Mouse (Mus musculus): ENCODE results near the gene Chpf. TPM values are rescaled to one million over a fixed set of nuclear protein-coding genes. Genes with fewer than 3 reads are reported as not detected.

The Chpf gene
- polyA plus RNA-seq (2014; fragmentation: Nextera tagmentation; extraction: Ambion mirVana) = 36.7 and 42.8 TPM in 2 replicates

DNA sequence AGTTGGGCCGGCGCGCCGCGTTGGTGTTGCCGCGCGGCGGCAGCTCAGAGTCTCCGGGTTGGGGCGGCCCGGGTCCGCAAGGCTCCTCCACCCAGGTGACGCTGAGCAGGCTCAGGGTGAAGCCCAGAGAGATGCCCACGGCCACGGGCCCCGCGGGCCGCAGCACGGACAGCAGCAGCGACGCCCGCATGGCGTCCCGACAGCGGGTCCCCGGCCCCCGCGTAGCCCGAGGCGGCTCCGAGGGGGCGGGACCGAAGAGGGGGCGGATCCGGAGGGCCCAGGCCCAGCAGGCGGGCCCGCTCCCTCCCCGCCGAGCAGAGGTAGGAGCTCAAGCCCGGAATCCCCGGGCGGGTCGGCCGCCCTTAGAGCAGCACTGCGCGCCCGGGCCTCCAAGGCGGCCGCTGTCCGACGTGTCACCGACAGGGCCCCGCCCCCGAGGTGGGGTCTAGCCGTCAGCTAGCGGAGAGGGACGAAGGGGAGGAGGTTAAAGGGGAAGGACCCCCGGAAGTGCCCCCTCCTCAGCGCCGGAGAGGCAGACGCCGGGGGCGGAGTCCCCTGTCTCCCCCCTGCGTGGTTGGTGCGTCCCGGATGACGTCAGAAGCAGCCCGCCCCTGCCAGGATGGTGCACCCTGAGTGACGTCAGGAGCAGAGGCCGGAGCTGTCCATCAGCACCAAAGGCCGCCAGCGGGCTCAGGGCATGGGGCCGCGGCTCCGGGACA is at the start of gene Chpf, which contains the start of gene Tmem198:
Chpf (minus strand) TSS at position 392 of the 719 bp plus-strand sequence.
Tmem198 (plus strand) TSS at position 617 of the 719 bp plus-strand sequence.
- Histone ChIP-seq H3K27ac (ENCODE audit: low read depth) (peak within 1 kb of the TSS; percentile 69), H3K4me1 (replicated peaks; ENCODE audit: control insufficient read depth, insufficient read depth, low read length) (peaks cover 15% of the 10 kb centered on the region; the same call in 1 of the 2 replicates), H3K27me3 (replicated peaks; ENCODE audit: control insufficient read depth, insufficient read depth, low read length) (peaks cover 37% of the 10 kb centered on the region), H3K9ac (ENCODE audit: low read length) (peak within 1 kb of the TSS; percentile 64), H3K4me2 (ENCODE audit: low read length) (peak within 1 kb of the TSS; percentile 70), H3K36me3 (ENCODE audit: control insufficient read depth, insufficient read depth, low read length) (peaks cover 28% of the 10 kb centered on the region), H3K9me3 (ENCODE audit: control insufficient read depth, low read length) (no peaks in the 10 kb centered on the region), H3K4me3 (ENCODE audit: low read depth, low read length) (peak within 1 kb of the TSS; percentile 73)
- DNase-seq (ENCODE audit: low spot score) (peak; percentile 99), ATAC-seq (replicated peaks; ENCODE audit: low FRiP score, low TSS enrichment, low read depth) (peak; percentile 93)
- under 1% methylated on average over 72 of the region's 76 CpGs for WGBS

DNA sequence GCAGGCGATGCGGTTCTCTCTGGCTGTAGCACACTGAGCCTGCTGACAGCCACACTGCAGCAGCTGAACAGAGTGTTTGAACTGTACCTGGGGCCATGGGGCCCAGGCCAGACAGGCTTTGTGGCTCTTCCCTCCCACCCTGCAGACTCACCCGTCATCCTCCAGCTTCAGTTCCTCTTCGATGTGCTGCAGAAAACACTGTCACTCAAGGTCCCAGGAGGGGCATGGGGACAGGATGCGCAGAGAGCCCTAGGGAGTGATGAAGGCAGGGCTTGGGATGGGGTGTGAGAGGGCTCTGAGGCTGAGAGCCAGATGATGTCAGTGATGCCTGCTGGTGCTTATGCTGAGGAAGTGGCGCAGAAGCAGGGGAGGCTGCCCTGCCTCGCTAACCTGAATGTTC is 45.6 kb upstream of the Chpf start:
- no peak overlapping the region for H3K27ac ChIP-seq (ENCODE audit: low read depth)
- H3K27me3 ChIP-seq (replicated peaks; ENCODE audit: control insufficient read depth, insufficient read depth, low read length) = no peaks in the 10 kb centered on the region
- WGBS = 85% methylated on average over 7 of the region's 7 CpGs
- H3K4me3 ChIP-seq (ENCODE audit: low read depth, low read length) = no peak overlapping the region
- H3K9ac ChIP-seq (ENCODE audit: low read length) = no peak overlapping the region
- H3K4me1 ChIP-seq (replicated peaks; ENCODE audit: control insufficient read depth, insufficient read depth, low read length) = peaks cover 18% of the 10 kb centered on the region
- H3K36me3 ChIP-seq (ENCODE audit: control insufficient read depth, insufficient read depth, low read length) = peaks cover 42% of the 10 kb centered on the region
- DNase-seq (ENCODE audit: low spot score) = no peak
- H3K4me2 ChIP-seq (ENCODE audit: low read length) = no peak overlapping the region
- no peaks in the 10 kb centered on the region for H3K9me3 ChIP-seq (ENCODE audit: control insufficient read depth, low read length)
- no peak for ATAC-seq (replicated peaks; ENCODE audit: low FRiP score, low TSS enrichment, low read depth)

DNA sequence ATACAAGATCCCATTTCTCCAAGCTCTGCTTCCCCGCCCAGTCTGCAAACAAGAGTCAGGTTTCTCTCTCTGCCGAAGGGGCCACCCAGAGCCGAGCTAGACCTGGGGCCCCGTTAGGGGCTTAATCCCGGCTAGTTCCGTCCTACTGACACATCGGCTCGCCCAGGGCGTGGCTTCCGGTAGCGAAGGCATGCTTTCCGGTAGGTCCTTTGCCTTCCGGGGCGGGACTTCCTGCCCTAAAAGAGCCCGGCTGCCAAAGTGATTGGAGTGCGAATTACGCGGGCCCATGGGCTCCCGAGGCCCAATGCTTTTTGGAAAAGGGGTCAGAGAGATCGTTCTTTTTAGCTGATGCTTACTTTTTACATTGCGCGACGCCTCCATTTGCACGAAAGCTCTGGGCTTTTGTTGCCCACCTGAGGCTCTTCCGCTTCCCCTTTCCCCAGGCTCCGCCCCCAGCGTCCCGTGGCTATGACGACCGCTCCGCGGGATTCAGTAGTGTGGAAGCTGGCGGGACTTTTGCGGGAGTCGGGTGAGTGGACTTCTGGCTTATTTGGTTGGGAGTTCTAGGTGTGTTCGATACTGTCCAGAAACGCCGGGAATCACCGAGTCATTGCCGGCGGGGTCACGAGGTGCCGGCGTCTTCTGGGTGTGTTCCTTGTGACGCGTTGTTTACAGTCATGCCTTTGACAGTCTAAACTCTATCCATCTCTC is 42.4 kb upstream of the Chpf start, which contains the start of gene Stk11ip:
Stk11ip (plus strand) TSS at position 209 of the 711 bp plus-strand sequence.
- H3K36me3 ChIP-seq (ENCODE audit: control insufficient read depth, insufficient read depth, low read length) = peaks cover 13% of the 10 kb centered on the region
- H3K9ac ChIP-seq (ENCODE audit: low read length) = peak within 1 kb of the TSS; percentile 51
- peaks cover 28% of the 10 kb centered on the region for H3K4me1 ChIP-seq (replicated peaks; ENCODE audit: control insufficient read depth, insufficient read depth, low read length)
- peak within 1 kb of the TSS; percentile 98 for H3K27ac ChIP-seq (ENCODE audit: low read depth)
- peak within 1 kb of the TSS; percentile 94 for H3K4me2 ChIP-seq (ENCODE audit: low read length)
- no peaks in the 10 kb centered on the region for H3K9me3 ChIP-seq (ENCODE audit: control insufficient read depth, low read length)
- WGBS = under 1% methylated on average over 46 of the region's 46 CpGs
- DNase-seq (ENCODE audit: low spot score) (peak; percentile 97), ATAC-seq (replicated peaks; ENCODE audit: low FRiP score, low TSS enrichment, low read depth) (peak; percentile 97)
- H3K27me3 ChIP-seq (replicated peaks; ENCODE audit: control insufficient read depth, insufficient read depth, low read length) = no peaks in the 10 kb centered on the region
- peak within 1 kb of the TSS; percentile 72 for H3K4me3 ChIP-seq (ENCODE audit: low read depth, low read length)

DNA sequence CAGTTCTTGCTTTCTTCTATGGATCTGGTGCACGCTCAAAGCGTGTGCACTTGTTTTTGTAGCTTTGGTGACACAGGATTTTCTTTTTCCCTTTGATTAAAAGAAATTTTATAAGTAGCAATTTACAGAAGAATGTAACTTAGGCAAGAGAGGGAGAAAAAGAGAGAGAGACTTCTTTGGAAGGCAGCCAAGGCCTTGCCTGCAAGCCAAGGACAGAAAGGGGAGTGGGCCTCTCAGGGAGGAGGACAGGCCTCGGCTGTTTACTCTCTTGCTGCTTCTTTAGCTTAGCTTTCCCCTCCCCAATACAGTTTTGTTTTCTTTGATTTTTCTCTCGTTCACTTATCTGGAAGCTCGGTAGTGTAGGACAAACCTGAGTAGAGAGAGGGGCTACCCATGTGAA is 40.5 kb upstream of the Chpf start:
- Histone ChIP-seq H3K27ac (ENCODE audit: low read depth) (peak overlapping the region; percentile 98), H3K27me3 (replicated peaks; ENCODE audit: control insufficient read depth, insufficient read depth, low read length) (no peaks in the 10 kb centered on the region), H3K4me3 (ENCODE audit: low read depth, low read length) (no peak overlapping the region), H3K9me3 (ENCODE audit: control insufficient read depth, low read length) (no peaks in the 10 kb centered on the region), H3K36me3 (ENCODE audit: control insufficient read depth, insufficient read depth, low read length) (no peaks in the 10 kb centered on the region), H3K4me1 (replicated peaks; ENCODE audit: control insufficient read depth, insufficient read depth, low read length) (peaks cover 31% of the 10 kb centered on the region), H3K9ac (ENCODE audit: low read length) (no peak overlapping the region), H3K4me2 (ENCODE audit: low read length) (0 out of 2 replicates have a peak overlapping the region, but pooled peaks have one; percentile 7)
- 40% methylated on average over 5 of the region's 5 CpGs for WGBS
- ATAC-seq (replicated peaks; ENCODE audit: low FRiP score, low TSS enrichment, low read depth) (no peak), DNase-seq (ENCODE audit: low spot score) (no peak)

DNA sequence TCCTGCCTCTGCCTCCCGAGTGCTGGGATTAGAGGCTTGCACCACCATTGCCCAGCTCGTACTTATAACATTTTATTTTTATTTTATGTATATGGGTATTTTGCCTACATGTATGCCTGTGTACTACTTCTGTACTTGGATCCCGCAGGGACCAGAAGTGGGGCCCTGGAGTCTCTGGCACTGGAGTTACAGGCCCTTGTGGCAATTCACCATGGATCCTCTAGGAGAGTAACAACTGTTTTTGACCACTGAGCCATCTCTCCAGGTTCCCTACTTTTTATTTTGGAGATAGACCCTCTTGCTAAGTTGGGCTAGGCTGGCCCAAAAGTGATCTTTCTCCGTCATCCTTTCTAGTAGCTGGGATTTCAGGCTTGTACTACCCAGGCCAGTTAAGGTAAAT is 39.3 kb upstream of the Chpf start:
- Histone ChIP-seq H3K27ac (ENCODE audit: low read depth) (peak overlapping the region; percentile 75), H3K4me2 (ENCODE audit: low read length) (no peak overlapping the region), H3K27me3 (replicated peaks; ENCODE audit: control insufficient read depth, insufficient read depth, low read length) (no peaks in the 10 kb centered on the region), H3K36me3 (ENCODE audit: control insufficient read depth, insufficient read depth, low read length) (no peaks in the 10 kb centered on the region), H3K4me3 (ENCODE audit: low read depth, low read length) (no peak overlapping the region), H3K9ac (ENCODE audit: low read length) (no peak overlapping the region), H3K4me1 (replicated peaks; ENCODE audit: control insufficient read depth, insufficient read depth, low read length) (peaks cover 31% of the 10 kb centered on the region), H3K9me3 (ENCODE audit: control insufficient read depth, low read length) (no peaks in the 10 kb centered on the region)
- DNase-seq (ENCODE audit: low spot score) = no peak
- WGBS = 96% methylated on average over 4 of the region's 4 CpGs
- no peak for ATAC-seq (replicated peaks; ENCODE audit: low FRiP score, low TSS enrichment, low read depth)

DNA sequence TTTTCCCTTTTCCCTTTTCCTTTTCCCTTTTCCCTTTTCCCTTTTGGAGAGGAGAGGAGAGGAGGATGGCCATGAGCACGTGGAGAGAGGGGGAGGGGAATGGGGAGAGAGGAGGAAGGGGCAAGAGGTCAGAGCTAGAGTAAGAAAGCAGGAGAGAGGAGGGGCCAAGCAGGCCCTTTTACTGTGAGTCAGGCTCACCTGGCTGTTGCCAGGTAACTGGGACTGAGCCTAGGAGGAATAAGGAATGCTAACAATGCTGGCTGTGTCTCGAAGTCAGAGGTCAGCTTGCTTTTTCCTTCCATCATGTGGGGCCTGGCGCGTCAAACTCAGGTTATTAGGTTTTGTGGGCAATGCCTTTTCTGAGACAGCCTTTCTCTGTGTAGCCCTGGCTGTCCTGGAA is 38.9 kb upstream of the Chpf start:
- H3K4me3 ChIP-seq (ENCODE audit: low read depth, low read length) = no peak overlapping the region
- no peaks in the 10 kb centered on the region for H3K27me3 ChIP-seq (replicated peaks; ENCODE audit: control insufficient read depth, insufficient read depth, low read length)
- H3K4me2 ChIP-seq (ENCODE audit: low read length) = no peak overlapping the region
- H3K27ac ChIP-seq (ENCODE audit: low read depth) = peak overlapping the region; percentile 75
- H3K4me1 ChIP-seq (replicated peaks; ENCODE audit: control insufficient read depth, insufficient read depth, low read length) = peaks cover 31% of the 10 kb centered on the region
- no peaks in the 10 kb centered on the region for H3K9me3 ChIP-seq (ENCODE audit: control insufficient read depth, low read length)
- no peak overlapping the region for H3K9ac ChIP-seq (ENCODE audit: low read length)
- no peak for ATAC-seq (replicated peaks; ENCODE audit: low FRiP score, low TSS enrichment, low read depth)
- no peaks in the 10 kb centered on the region for H3K36me3 ChIP-seq (ENCODE audit: control insufficient read depth, insufficient read depth, low read length)
- DNase-seq (ENCODE audit: low spot score) = no peak
- 47% methylated on average over 3 of the region's 4 CpGs for WGBS

DNA sequence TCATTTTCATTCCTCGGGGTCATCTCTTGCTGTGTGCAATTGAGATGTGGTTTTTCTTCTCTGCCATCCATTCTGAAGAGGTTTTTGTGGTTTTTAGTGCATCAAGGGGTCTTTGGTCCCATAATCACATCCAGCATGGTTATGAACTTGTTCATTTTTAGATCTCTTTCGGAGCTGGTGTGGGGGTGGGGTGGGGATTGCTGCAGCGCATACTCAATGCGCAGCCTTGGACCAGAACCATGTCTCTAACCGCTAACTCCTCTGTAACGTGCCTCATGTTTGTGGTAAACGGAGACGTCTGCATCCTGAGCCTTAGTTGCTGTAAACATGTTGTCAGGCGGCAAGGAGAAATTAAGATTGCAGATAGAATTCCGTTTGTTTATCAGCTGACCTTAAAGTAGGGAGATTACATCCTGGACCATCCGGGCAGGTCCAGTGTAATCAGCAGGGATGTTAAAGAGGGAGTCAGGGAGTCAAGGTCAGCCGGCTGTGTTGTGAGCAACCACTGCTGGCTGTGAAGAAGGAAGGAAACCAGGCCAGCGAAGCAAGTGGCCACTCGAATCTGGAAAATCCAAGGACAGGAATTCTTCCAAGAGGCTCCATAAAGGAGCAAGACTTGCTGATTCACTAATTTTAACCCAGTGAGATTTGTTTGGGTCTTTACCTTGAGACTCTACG is 37.7 kb upstream of the Chpf start:
- H3K4me3 ChIP-seq (ENCODE audit: low read depth, low read length) = no peak overlapping the region
- H3K36me3 ChIP-seq (ENCODE audit: control insufficient read depth, insufficient read depth, low read length) = no peaks in the 10 kb centered on the region
- no peaks in the 10 kb centered on the region for H3K27me3 ChIP-seq (replicated peaks; ENCODE audit: control insufficient read depth, insufficient read depth, low read length)
- H3K4me1 ChIP-seq (replicated peaks; ENCODE audit: control insufficient read depth, insufficient read depth, low read length) = peaks cover 26% of the 10 kb centered on the region
- H3K9me3 ChIP-seq (ENCODE audit: control insufficient read depth, low read length) = no peaks in the 10 kb centered on the region
- ATAC-seq (replicated peaks; ENCODE audit: low FRiP score, low TSS enrichment, low read depth) (no peak), DNase-seq (ENCODE audit: low spot score) (no peak)
- WGBS = 67% methylated on average over 15 of the region's 15 CpGs
- no peak overlapping the region for H3K9ac ChIP-seq (ENCODE audit: low read length)
- H3K27ac ChIP-seq (ENCODE audit: low read depth) = no peak overlapping the region
- H3K4me2 ChIP-seq (ENCODE audit: low read length) = no peak overlapping the region

DNA sequence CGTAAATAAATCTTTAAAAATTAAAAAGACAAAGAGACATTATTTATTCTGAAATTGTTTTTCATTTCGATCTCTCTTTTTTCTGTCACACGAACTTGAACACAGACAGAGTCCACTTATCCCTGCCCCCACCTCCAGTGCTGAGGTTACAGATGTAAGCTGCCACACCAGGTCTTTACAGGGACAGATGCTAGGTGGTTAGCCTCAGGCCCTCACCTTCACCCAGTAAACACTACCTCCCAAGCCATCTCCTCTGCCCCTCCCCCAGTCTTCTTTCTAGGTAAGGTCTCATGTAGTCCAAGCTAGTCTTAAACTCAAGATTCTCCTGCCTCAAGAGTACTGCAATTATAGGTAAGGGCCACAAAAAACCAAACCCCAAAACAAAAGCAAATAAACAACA is 33.4 kb upstream of the Chpf start:
- Histone ChIP-seq H3K9ac (ENCODE audit: low read length) (no peak overlapping the region), H3K4me2 (ENCODE audit: low read length) (no peak overlapping the region), H3K27ac (ENCODE audit: low read depth) (no peak overlapping the region), H3K4me3 (ENCODE audit: low read depth, low read length) (no peak overlapping the region), H3K4me1 (replicated peaks; ENCODE audit: control insufficient read depth, insufficient read depth, low read length) (peaks cover 14% of the 10 kb centered on the region), H3K36me3 (ENCODE audit: control insufficient read depth, insufficient read depth, low read length) (no peaks in the 10 kb centered on the region), H3K9me3 (ENCODE audit: control insufficient read depth, low read length) (no peaks in the 10 kb centered on the region), H3K27me3 (replicated peaks; ENCODE audit: control insufficient read depth, insufficient read depth, low read length) (no peaks in the 10 kb centered on the region)
- ATAC-seq (replicated peaks; ENCODE audit: low FRiP score, low TSS enrichment, low read depth) (no peak), DNase-seq (ENCODE audit: low spot score) (no peak)
- WGBS = 85% methylated on average over 3 of the region's 3 CpGs
